Mouse (Mus musculus) small intestine, adult 2 months (tissue): ENCODE measurements around the gene Stau1.

Source experiments
- CTCF ChIP-seq: fragments of 200-500 bp; IDR thresholded peaks from 2 replicates; pipeline ENCODE4 v1.5.1; 2012; ENCODE audit warnings: low read depth, mild to moderate bottlenecking, control low read depth, inconsistent platforms, low read length, moderate library complexity, mixed read lengths; ENCODE audit not compliant: insufficient replicate concordance, insufficient read length; ENCODE audit errors: extremely low read depth
- POLR2A ChIP-seq: fragments of 200-500 bp; IDR thresholded peaks from 2 replicates; pipeline ENCODE4 v1.6.1; 2012; ENCODE audit warnings: low read depth, mild to moderate bottlenecking, control low read depth, inconsistent platforms, low read length, moderate library complexity

- no peak for TF ChIP-seq POLR2A
- no peak for TF ChIP-seq CTCF
Measured at GRCm38 (mm10) chr2:166983351-166983894, 12.7 kb downstream of the Stau1 start.
